Mouse (Mus musculus): Measurements from ENCODE around the gene Trim44. TPM values are rescaled to one million over a fixed set of nuclear protein-coding genes. Genes with fewer than 3 reads are reported as not detected.

The Trim44 gene
- total and polyA plus RNA-seq, 2 experiments from 2014 or later, result 50.6 to 114 TPM

DNA sequence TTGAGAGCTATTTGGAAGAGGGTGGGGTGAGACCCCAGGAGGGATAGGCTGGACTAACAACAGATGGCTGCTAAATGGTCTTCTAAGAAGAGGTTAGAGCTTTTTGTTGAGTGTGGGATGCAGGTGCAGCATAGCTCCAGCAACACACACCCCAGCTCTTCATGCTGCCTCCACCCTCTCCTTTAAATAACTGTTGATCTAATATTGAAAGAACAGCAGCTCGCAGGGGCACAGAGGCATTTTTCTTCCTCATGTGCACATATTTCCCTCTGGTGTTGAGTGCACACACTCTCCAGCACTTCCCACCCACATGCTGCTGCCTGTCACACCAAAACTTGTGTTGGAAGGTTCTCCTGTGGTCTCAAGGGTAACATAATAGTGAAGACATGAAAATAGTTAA is 114.4 kb downstream of the Trim44 start:
- DNase-seq (ENCODE audit: low spot score) (no peak), ATAC-seq (ENCODE audit: low FRiP score) (no peak)
- Histone ChIP-seq H3K27me3 (ENCODE audit: insufficient read depth, low read length) (no peaks in the 10 kb centered on the region), H3K36me3 (ENCODE audit: insufficient read depth, low read length) (no peaks in the 10 kb centered on the region), H3K4me1 (ENCODE audit: insufficient read depth, low read length) (no peaks in the 10 kb centered on the region), H3K27ac (ENCODE audit: low read depth, low read length) (no peak overlapping the region), H3K9ac (replicated peaks; ENCODE audit: low read length, poor library complexity, severe bottlenecking) (no peak overlapping the region), H3K4me3 (ENCODE audit: low read depth, low read length) (no peak overlapping the region), H3K9me3 (ENCODE audit: low read length) (no peaks in the 10 kb centered on the region), H3K4me2 (ENCODE audit: low read depth, low read length, poor library complexity, severe bottlenecking) (no peak overlapping the region)
- WGBS, result 72% methylated on average over 1 of the region's 1 CpGs
- TF ChIP-seq CTCF (IDR thresholded peaks at IDR 0.05), result no peak

DNA sequence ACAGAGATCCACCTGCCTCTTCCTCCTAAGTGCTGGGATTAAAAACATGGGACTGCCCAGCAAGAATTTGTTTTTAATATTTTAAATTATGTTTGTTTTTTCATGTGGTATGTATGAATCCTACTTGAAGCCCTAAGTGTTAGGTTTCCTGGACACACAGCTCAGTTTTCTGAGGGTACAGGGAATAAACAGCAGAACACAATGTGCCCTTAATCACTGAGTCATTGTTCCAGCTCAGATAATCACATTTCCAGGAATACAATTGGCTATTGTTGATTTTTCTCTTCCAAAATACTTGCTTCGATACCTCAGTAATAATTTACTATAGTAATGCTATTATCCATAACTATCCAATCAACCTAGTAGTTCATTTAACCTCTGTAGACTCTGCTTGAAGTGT is 115.6 kb downstream of the Trim44 start:
- WGBS, result 60% methylated on average over 1 of the region's 1 CpGs
- H3K4me2 ChIP-seq (ENCODE audit: low read depth, low read length, poor library complexity, severe bottlenecking), result no peak overlapping the region
- no peak overlapping the region for H3K9ac ChIP-seq (replicated peaks; ENCODE audit: low read length, poor library complexity, severe bottlenecking)
- no peaks in the 10 kb centered on the region for H3K27me3 ChIP-seq (ENCODE audit: insufficient read depth, low read length)
- no peak for ATAC-seq (ENCODE audit: low FRiP score)
- no peak overlapping the region for H3K4me3 ChIP-seq (ENCODE audit: low read depth, low read length)
- H3K36me3 ChIP-seq (ENCODE audit: insufficient read depth, low read length), result no peaks in the 10 kb centered on the region
- no peaks in the 10 kb centered on the region for H3K4me1 ChIP-seq (ENCODE audit: insufficient read depth, low read length)
- TF ChIP-seq CTCF (IDR thresholded peaks at IDR 0.05), result no peak
- no peaks in the 10 kb centered on the region for H3K9me3 ChIP-seq (ENCODE audit: low read length)
- DNase-seq (ENCODE audit: low spot score), result no peak
- H3K27ac ChIP-seq (ENCODE audit: low read depth, low read length), result no peak overlapping the region

DNA sequence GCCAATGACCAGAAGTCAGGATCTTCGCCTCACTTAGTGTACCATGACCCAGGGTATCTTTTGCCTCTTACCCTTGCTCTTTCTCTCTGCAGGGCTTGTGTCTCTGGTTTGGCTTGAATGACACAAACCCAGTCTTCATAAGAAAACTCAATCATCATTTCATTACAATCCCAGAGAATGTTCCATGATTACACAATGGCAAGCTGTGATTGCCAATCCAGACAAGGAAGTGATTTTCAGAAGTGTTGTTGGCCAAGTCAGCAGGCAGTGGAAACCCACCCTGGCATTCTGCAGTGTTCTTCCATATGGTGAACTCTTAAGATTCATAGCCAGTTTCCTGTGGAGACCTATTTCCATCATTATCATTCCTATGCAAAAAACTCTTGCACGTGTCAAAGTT is 116.1 kb downstream of the Trim44 start:
- no peak for ATAC-seq (ENCODE audit: low FRiP score)
- Histone ChIP-seq H3K36me3 (ENCODE audit: insufficient read depth, low read length) (no peaks in the 10 kb centered on the region), H3K4me3 (ENCODE audit: low read depth, low read length) (no peak overlapping the region), H3K4me2 (ENCODE audit: low read depth, low read length, poor library complexity, severe bottlenecking) (no peak overlapping the region), H3K27me3 (ENCODE audit: insufficient read depth, low read length) (no peaks in the 10 kb centered on the region), H3K9me3 (ENCODE audit: low read length) (no peaks in the 10 kb centered on the region), H3K27ac (ENCODE audit: low read depth, low read length) (no peak overlapping the region), H3K9ac (replicated peaks; ENCODE audit: low read length, poor library complexity, severe bottlenecking) (no peak overlapping the region), H3K4me1 (ENCODE audit: insufficient read depth, low read length) (no peaks in the 10 kb centered on the region)
- no peak for TF ChIP-seq CTCF (IDR thresholded peaks at IDR 0.05)
- no peak for DNase-seq (ENCODE audit: low spot score)
- WGBS, result 84% methylated on average over 2 of the region's 2 CpGs

DNA sequence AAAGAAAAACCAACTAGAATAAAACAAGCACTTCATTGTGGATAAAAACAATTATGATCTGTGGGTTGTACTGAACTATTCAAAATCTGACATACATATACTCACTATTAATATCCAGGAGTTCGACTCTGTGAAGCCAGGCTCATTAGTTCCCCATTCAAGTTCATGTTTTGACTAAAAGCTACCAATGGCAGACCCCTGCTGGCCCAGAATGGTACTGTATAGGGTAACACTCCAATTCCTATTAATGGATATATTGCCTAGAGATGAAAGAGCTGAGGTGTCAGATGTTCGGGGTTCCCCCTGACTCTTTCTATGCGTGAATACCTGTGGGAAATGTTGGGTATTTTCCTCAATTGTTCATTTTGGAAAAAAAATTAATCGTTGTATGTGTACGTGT is 117.6 kb downstream of the Trim44 start:
- ATAC-seq (ENCODE audit: low FRiP score) (no peak), DNase-seq (ENCODE audit: low spot score) (peak; percentile 71)
- no peak overlapping the region for H3K4me2 ChIP-seq (ENCODE audit: low read depth, low read length, poor library complexity, severe bottlenecking)
- WGBS, result 58% methylated on average over 5 of the region's 5 CpGs
- H3K36me3 ChIP-seq (ENCODE audit: insufficient read depth, low read length), result no peaks in the 10 kb centered on the region
- no peak overlapping the region for H3K4me3 ChIP-seq (ENCODE audit: low read depth, low read length)
- no peaks in the 10 kb centered on the region for H3K27me3 ChIP-seq (ENCODE audit: insufficient read depth, low read length)
- no peak overlapping the region for H3K27ac ChIP-seq (ENCODE audit: low read depth, low read length)
- H3K9ac ChIP-seq (replicated peaks; ENCODE audit: low read length, poor library complexity, severe bottlenecking), result no peak overlapping the region
- peak; percentile 76 for TF ChIP-seq CTCF (IDR thresholded peaks at IDR 0.05)
- H3K4me1 ChIP-seq (ENCODE audit: insufficient read depth, low read length), result no peaks in the 10 kb centered on the region
- no peaks in the 10 kb centered on the region for H3K9me3 ChIP-seq (ENCODE audit: low read length)

DNA sequence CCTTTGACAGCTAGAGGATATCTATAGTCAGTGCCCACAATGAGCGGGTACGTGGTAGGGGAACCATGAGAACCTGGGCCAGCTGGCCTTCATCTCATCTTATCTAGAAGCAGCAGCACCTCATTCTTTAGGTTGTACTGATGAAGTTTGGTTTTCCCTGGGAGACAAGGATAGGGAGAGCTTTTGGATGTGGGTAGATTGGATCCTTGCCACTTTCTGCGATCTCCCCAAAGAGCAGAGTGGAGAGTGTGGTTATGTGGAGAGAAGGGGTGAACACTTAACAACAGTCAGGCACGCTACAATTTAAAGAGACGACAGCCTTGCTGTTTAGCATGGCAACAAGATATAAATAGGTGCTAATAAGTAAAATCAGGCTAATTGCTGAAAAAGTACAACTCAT is 119.0 kb downstream of the Trim44 start:
- no peaks in the 10 kb centered on the region for H3K4me1 ChIP-seq (ENCODE audit: insufficient read depth, low read length)
- H3K4me2 ChIP-seq (ENCODE audit: low read depth, low read length, poor library complexity, severe bottlenecking), result no peak overlapping the region
- no peak for DNase-seq (ENCODE audit: low spot score)
- no peaks in the 10 kb centered on the region for H3K27me3 ChIP-seq (ENCODE audit: insufficient read depth, low read length)
- TF ChIP-seq CTCF (IDR thresholded peaks at IDR 0.05), result no peak
- no peak for ATAC-seq (ENCODE audit: low FRiP score)
- 89% methylated on average over 5 of the region's 5 CpGs for WGBS
- no peaks in the 10 kb centered on the region for H3K36me3 ChIP-seq (ENCODE audit: insufficient read depth, low read length)
- no peak overlapping the region for H3K9ac ChIP-seq (replicated peaks; ENCODE audit: low read length, poor library complexity, severe bottlenecking)
- no peaks in the 10 kb centered on the region for H3K9me3 ChIP-seq (ENCODE audit: low read length)
- no peak overlapping the region for H3K27ac ChIP-seq (ENCODE audit: low read depth, low read length)
- H3K4me3 ChIP-seq (ENCODE audit: low read depth, low read length), result no peak overlapping the region

DNA sequence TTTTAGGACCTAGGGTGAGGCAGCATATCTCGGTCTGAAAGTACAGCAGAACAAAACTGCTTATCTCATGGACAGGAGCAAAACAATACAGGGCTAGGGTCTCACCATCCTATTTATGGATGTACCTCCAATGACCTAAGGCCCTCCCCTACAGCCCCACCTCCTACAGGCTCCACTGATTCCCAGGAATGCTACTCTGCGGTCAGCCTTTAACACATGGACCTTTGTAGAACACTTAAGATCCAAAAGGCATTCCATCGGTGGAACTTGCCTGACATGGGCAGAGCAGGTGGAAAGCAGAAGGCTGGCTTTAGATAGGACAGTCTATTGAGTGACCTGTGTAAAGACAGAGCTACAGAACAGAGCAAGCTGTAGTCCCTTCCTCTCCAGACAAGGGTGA is 120.3 kb downstream of the Trim44 start:
- no peak for DNase-seq (ENCODE audit: low spot score)
- no peak for ATAC-seq (ENCODE audit: low FRiP score)
- Histone ChIP-seq H3K9ac (replicated peaks; ENCODE audit: low read length, poor library complexity, severe bottlenecking) (no peak overlapping the region), H3K4me1 (ENCODE audit: insufficient read depth, low read length) (no peaks in the 10 kb centered on the region), H3K27ac (ENCODE audit: low read depth, low read length) (no peak overlapping the region), H3K4me2 (ENCODE audit: low read depth, low read length, poor library complexity, severe bottlenecking) (no peak overlapping the region), H3K9me3 (ENCODE audit: low read length) (no peaks in the 10 kb centered on the region), H3K36me3 (ENCODE audit: insufficient read depth, low read length) (no peaks in the 10 kb centered on the region), H3K4me3 (ENCODE audit: low read depth, low read length) (no peak overlapping the region), H3K27me3 (ENCODE audit: insufficient read depth, low read length) (no peaks in the 10 kb centered on the region)
- no peak for TF ChIP-seq CTCF (IDR thresholded peaks at IDR 0.05)
- 56% methylated on average over 3 of the region's 3 CpGs for WGBS

Data from midbrain, postnatal 0 days (tissue).